In genomic region chr3:52243271-52244021, GRCm38 (mm10) we compare ENCODE assay signal across 10 mouse cellular contexts. TPM values are rescaled to one million over a fixed set of nuclear protein-coding genes. Genes with fewer than 3 reads are reported as not detected.
DNase-seq lines count a peak whose midpoint lies in the region; ATAC-seq and TF ChIP-seq lines count a peak whose summit lies in the region.
"Had no signal": no experiment of that assay in that cellular context is flagged by ENCODE, and none has a peak within 500 bp of the region (broad histone marks: within the 10 kb centered on the region; RNA-seq: fewer than 3 reads in every experiment).

No protein-coding gene starts in this region.

- WGBS in heart, embryonic 11.5 days (ENCODE audit: insufficient replicate concordance) = 57% methylated on average over 12 of the region's 12 CpGs
- 40% methylated on average over 12 of the region's 12 CpGs for WGBS in spleen, adult 2 months
- 63% methylated on average over 12 of the region's 12 CpGs for WGBS in limb, embryonic 10.5 days
- 44% methylated on average over 12 of the region's 12 CpGs for WGBS in stomach, postnatal 0 days

- peak; percentile 35 to 57 for DNase-seq in heart, postnatal 10 days
- DNase-seq in spleen, adult 2 months (ENCODE audit: low read depth in 1 of 2, low spot score in 2 of 2) = peak; percentile 36 to 39
- no peak for DNase-seq in spleen, postnatal 4 days (ENCODE audit: low spot score in 2 of 2)
- peak; percentile 36 for DNase-seq in adrenal gland, postnatal 25 days
- DNase-seq in limb, embryonic 10.5 days (ENCODE audit: low spot score) = peak; percentile 59
- DNase-seq in stomach, postnatal 0 days (ENCODE audit: low spot score) = peak; percentile 65

- no peak overlapping the region for H3K4me3 ChIP-seq in heart, embryonic 11.5 days (ENCODE audit: low read depth, low read length)
- H3K4me3 ChIP-seq in spleen, adult 2 months (ENCODE audit: extremely low read depth, insufficient read depth, insufficient read length) = no peak overlapping the region
- H3K4me3 ChIP-seq in limb, embryonic 10.5 days = no peak overlapping the region
- no peak overlapping the region for H3K4me3 ChIP-seq in stomach, postnatal 0 days (ENCODE audit: low read depth, low read length)
- H3K4me3 ChIP-seq: embryonic facial prominence, embryonic 12.5 days; limb, embryonic 12.5 days had no signal

- no peak overlapping the region for H3K27ac ChIP-seq in heart, embryonic 11.5 days (ENCODE audit: low read depth, low read length)
- H3K27ac ChIP-seq in spleen, adult 2 months (ENCODE audit: insufficient read depth, low read length) = no peak overlapping the region
- H3K27ac ChIP-seq in limb, embryonic 10.5 days = no peak overlapping the region
- no peak overlapping the region for H3K27ac ChIP-seq in stomach, postnatal 0 days (replicated peaks)
- H3K27ac ChIP-seq: embryonic facial prominence, embryonic 12.5 days; limb, embryonic 12.5 days had no signal

- H3K36me3 ChIP-seq in heart, embryonic 11.5 days (ENCODE audit: control insufficient read depth, insufficient read depth, low read length) = no peaks in the 10 kb centered on the region
- no peaks in the 10 kb centered on the region for H3K36me3 ChIP-seq in spleen, adult 2 months (ENCODE audit: control insufficient read depth, insufficient read depth, low read length)
- H3K36me3 ChIP-seq in limb, embryonic 10.5 days = no peaks in the 10 kb centered on the region
- no peaks in the 10 kb centered on the region for H3K36me3 ChIP-seq in stomach, postnatal 0 days (ENCODE audit: control insufficient read depth, insufficient read depth, low read length)
- H3K36me3 ChIP-seq: embryonic facial prominence, embryonic 12.5 days; limb, embryonic 12.5 days had no signal

- no peaks in the 10 kb centered on the region for H3K4me1 ChIP-seq in heart, embryonic 11.5 days (ENCODE audit: control insufficient read depth, insufficient read depth, low read length)
- no peaks in the 10 kb centered on the region for H3K4me1 ChIP-seq in spleen, adult 2 months (ENCODE audit: control insufficient read depth, insufficient read depth, insufficient read length)
- no peaks in the 10 kb centered on the region for H3K4me1 ChIP-seq in limb, embryonic 10.5 days
- H3K4me1 ChIP-seq in stomach, postnatal 0 days (replicated peaks; ENCODE audit: control insufficient read depth, insufficient read depth) = no peaks in the 10 kb centered on the region
- H3K4me1 ChIP-seq: embryonic facial prominence, embryonic 12.5 days; limb, embryonic 12.5 days had no signal

- H3K4me2 ChIP-seq in heart, embryonic 11.5 days = no peak overlapping the region
- no peak overlapping the region for H3K4me2 ChIP-seq in stomach, postnatal 0 days (replicated peaks; ENCODE audit: low read depth)
- H3K4me2 ChIP-seq: embryonic facial prominence, embryonic 12.5 days; limb, embryonic 12.5 days had no signal

- no peak for TF ChIP-seq POLR2A in spleen, adult 2 months (IDR thresholded peaks at IDR 0.05; ENCODE audit: low read depth, low read length)

- H3K9me3 ChIP-seq in heart, embryonic 11.5 days (replicated peaks; ENCODE audit: control insufficient read depth, low read length) = no peaks in the 10 kb centered on the region
- no peaks in the 10 kb centered on the region for H3K9me3 ChIP-seq in limb, embryonic 10.5 days (replicated peaks)
- H3K9me3 ChIP-seq in stomach, postnatal 0 days (ENCODE audit: control insufficient read depth, low read length) = no peaks in the 10 kb centered on the region
- H3K9me3 ChIP-seq: embryonic facial prominence, embryonic 12.5 days; limb, embryonic 12.5 days had no signal

- intact Hi-C loops in heart, postnatal 10 days (cut with DNase I) = loop anchor here (2.0 to 5.0 kb wide), 3 partner anchors 591 to 733 kb away; no protein-coding TSS in a partner anchor

- no peak for TF ChIP-seq EP300 in stomach, postnatal 0 days (optimal IDR thresholded peaks at IDR 0.05)

- ATAC-seq in heart, embryonic 11.5 days (replicated peaks; ENCODE audit: insufficient number of reproducible peaks, low FRiP score, low TSS enrichment) = no peak
- ATAC-seq in stomach, postnatal 0 days (ENCODE audit: low FRiP score, low TSS enrichment) = no peak
- no peak for ATAC-seq in activated CD4-positive, CD25-positive, alpha-beta regulatory T cell, adult 4 months

- no peaks in the 10 kb centered on the region for H3K27me3 ChIP-seq in heart, embryonic 11.5 days (ENCODE audit: control insufficient read depth, insufficient read depth, low read length)
- H3K27me3 ChIP-seq in spleen, adult 2 months (ENCODE audit: control insufficient read depth, insufficient read depth, low read length) = no peaks in the 10 kb centered on the region
- no peaks in the 10 kb centered on the region for H3K27me3 ChIP-seq in limb, embryonic 10.5 days (ENCODE audit: low read depth, poor library complexity, severe bottlenecking)
- no peaks in the 10 kb centered on the region for H3K27me3 ChIP-seq in stomach, postnatal 0 days (ENCODE audit: control insufficient read depth, insufficient read depth, low read length)
- H3K27me3 ChIP-seq: embryonic facial prominence, embryonic 12.5 days; limb, embryonic 12.5 days had no signal

- no peak overlapping the region for H3K9ac ChIP-seq in heart, embryonic 11.5 days (ENCODE audit: low read depth, low read length)
- no peak overlapping the region for H3K9ac ChIP-seq in stomach, postnatal 0 days (ENCODE audit: low read length)
- H3K9ac ChIP-seq: embryonic facial prominence, embryonic 12.5 days; limb, embryonic 12.5 days had no signal

- peak; percentile 64; the same call in 1 of the 2 replicates for TF ChIP-seq CTCF in spleen, adult 2 months (IDR thresholded peaks at IDR 0.05; ENCODE audit: extremely low read depth, insufficient read depth, insufficient read length, insufficient replicate concordance)
- TF ChIP-seq CTCF in stomach, postnatal 0 days (IDR thresholded peaks at IDR 0.05; ENCODE audit: low read depth) = peak; percentile 77

RNA-seq across cellular contexts. Expression of gene Foxo1, which starts 24.7 kb away (rescaled TPM):
- total RNA-seq in heart, postnatal 10 days (2021) = 10 to 100 TPM; 16.7 to 17.1 TPM
- 7.1 and 7.8 TPM in 2 replicates for polyA plus RNA-seq in heart, embryonic 11.5 days (2014; fragmentation: Nextera tagmentation; extraction: Ambion mirVana)
- 21.3 and 33.2 TPM in 2 replicates for polyA plus RNA-seq in spleen, adult 2 months (2012; rRNA removed)
- 24.0 and 26.1 TPM in 2 replicates for total RNA-seq in adrenal gland, postnatal 25 days (2021)
- 3.5 and 4.6 TPM in 2 replicates for polyA plus RNA-seq in limb, embryonic 10.5 days (2016; fragmentation: Nextera tagmentation; extraction: Ambion mirVana)
- 3.4 and 4.0 TPM in 2 replicates for polyA plus RNA-seq in stomach, postnatal 0 days (2015; fragmentation: Nextera tagmentation; extraction: Ambion mirVana)
- polyA plus RNA-seq in activated CD4-positive, CD25-positive, alpha-beta regulatory T cell, adult 4 months (2017; shearing (Covaris generic)) = 10 to 100 TPM; 30.3 to 30.6 TPM

Comparison
In these comparisons a context has a peak if more than half of its experiments do, and no peak if none do; other contexts are left out.
1. DNase-seq: peak in heart, postnatal 10 days (2 of 2), spleen, adult 2 months (2 of 2), adrenal gland, postnatal 25 days (single experiment), limb, embryonic 10.5 days (single experiment) and stomach, postnatal 0 days (single experiment); none in spleen, postnatal 4 days (0 of 2).